Mouse (Mus musculus): ENCODE measurements at regions not wholly inside any gene's neighbourhood (a gene's known extent, or its start where the extent isn't known, plus 50 kb on each side); places are given as distances from the start of the nearest gene placed in this dataset.

DNA sequence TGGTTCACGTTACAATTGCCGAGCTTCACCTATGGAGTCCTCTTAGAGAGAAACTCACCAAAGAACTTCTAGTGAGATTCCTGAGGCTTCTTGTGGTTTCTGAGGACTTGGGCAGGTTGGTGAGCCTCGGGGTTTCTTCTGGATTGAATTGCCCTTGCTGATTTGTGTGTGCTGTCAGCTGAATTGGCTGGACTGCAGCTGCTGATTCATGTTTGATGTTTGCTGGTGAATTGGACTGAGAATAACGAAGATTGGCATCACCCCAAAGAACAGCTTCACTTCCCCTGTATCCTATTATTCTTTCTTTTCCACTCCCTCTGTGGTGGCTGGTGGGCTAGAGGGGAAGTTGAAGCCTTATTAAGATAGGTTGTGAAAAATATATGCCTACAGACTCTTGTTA lies 158.4 kb downstream of the Syk start:
- Histone ChIP-seq H3K36me3 (ENCODE audit: control insufficient read depth, insufficient read depth, low read length, poor library complexity, severe bottlenecking) (no peaks in the 10 kb centered on the region), H3K27ac (ENCODE audit: insufficient read depth, low read length) (no peak overlapping the region), H3K27me3 (ENCODE audit: control insufficient read depth, insufficient read depth, low read length, poor library complexity, severe bottlenecking) (no peaks in the 10 kb centered on the region), H3K4me3 (ENCODE audit: low read depth, low read length) (no peak overlapping the region), H3K4me1 (ENCODE audit: control insufficient read depth, insufficient read depth, low read length) (no peaks in the 10 kb centered on the region), H3K9ac (ENCODE audit: low read depth, poor library complexity, severe bottlenecking) (no peak overlapping the region), H3K9me3 (replicated peaks; ENCODE audit: control insufficient read depth, insufficient read depth, low read length, poor library complexity, severe bottlenecking) (no peaks in the 10 kb centered on the region)
- TF ChIP-seq EP300 (IDR thresholded peaks at IDR 0.05; ENCODE audit: insufficient read depth, low read depth, low read length) (no peak), CTCF (IDR thresholded peaks at IDR 0.05; ENCODE audit: low read depth, low read length) (no peak), POLR2A (IDR thresholded peaks at IDR 0.05; ENCODE audit: insufficient read depth, low read length) (no peak)

DNA sequence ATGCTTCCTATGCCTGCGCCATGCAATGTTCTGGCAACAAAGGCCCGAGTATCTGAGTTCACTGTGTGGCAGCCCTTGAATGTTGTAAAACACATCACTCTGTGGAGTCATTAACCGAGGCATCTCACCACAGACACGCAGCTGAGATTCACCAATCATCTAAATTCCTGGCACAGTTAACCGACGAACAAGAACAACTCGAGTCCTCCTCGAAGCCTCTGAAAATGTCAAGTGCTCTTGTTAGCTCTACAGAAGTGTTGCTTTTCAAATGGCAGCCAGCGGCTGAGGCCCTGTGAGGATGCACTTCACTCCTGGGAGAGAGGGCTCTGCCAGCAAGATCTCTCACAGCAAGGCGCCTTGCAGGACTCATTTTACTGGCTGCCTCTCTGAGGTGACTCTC lies 173.0 kb downstream of the Syk start:
- Histone ChIP-seq H3K27ac (ENCODE audit: insufficient read depth, low read length) (no peak overlapping the region), H3K4me1 (ENCODE audit: control insufficient read depth, insufficient read depth, low read length) (no peaks in the 10 kb centered on the region), H3K9ac (ENCODE audit: low read depth, poor library complexity, severe bottlenecking) (no peak overlapping the region), H3K36me3 (ENCODE audit: control insufficient read depth, insufficient read depth, low read length, poor library complexity, severe bottlenecking) (no peaks in the 10 kb centered on the region), H3K4me3 (ENCODE audit: low read depth, low read length) (no peak overlapping the region), H3K27me3 (ENCODE audit: control insufficient read depth, insufficient read depth, low read length, poor library complexity, severe bottlenecking) (no peaks in the 10 kb centered on the region), H3K9me3 (replicated peaks; ENCODE audit: control insufficient read depth, insufficient read depth, low read length, poor library complexity, severe bottlenecking) (no peaks in the 10 kb centered on the region)
- no peak for TF ChIP-seq CTCF (IDR thresholded peaks at IDR 0.05; ENCODE audit: low read depth, low read length)
- TF ChIP-seq EP300 (IDR thresholded peaks at IDR 0.05; ENCODE audit: insufficient read depth, low read depth, low read length), result no peak
- TF ChIP-seq POLR2A (IDR thresholded peaks at IDR 0.05; ENCODE audit: insufficient read depth, low read length), result no peak

DNA sequence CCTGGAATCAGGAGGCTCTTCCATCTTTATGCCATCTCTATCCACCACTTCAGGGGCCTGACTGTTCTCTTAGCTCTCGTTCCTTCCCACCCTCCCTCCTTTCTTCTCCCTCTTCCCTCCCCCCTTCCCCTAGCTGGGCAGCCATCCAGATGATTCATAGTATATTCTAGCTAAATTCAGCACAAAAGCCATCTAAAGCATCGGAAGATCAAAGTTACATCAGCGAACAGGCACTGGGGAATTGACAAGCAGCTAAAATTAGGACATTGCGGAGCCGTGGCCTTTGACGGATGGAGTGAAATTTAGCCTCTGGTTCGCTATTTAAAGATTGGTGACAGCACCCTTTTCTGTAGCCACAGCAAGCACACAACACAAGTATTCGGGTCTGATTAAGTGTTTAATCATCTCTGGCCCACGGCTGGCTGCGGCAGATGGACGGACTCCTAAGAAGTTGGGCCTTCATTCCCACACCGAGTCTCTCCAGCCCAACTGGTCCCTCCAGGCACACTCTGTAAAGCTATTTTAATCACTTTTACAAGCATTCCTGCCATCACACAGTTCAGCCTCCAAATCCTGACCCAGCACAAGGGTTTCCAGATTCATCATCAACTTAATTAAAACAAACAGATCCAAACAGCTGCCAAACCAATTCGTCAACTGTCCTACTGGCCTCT lies 163.8 kb downstream of the Auh start:
- no peak overlapping the region for H3K9ac ChIP-seq (ENCODE audit: low read depth, poor library complexity, severe bottlenecking)
- H3K9me3 ChIP-seq (replicated peaks; ENCODE audit: control insufficient read depth, insufficient read depth, low read length, poor library complexity, severe bottlenecking), result no peaks in the 10 kb centered on the region
- H3K27ac ChIP-seq (ENCODE audit: insufficient read depth, low read length), result no peak overlapping the region
- no peaks in the 10 kb centered on the region for H3K4me1 ChIP-seq (ENCODE audit: control insufficient read depth, insufficient read depth, low read length)
- TF ChIP-seq EP300 (IDR thresholded peaks at IDR 0.05; ENCODE audit: insufficient read depth, low read depth, low read length), result no peak
- no peak for TF ChIP-seq POLR2A (IDR thresholded peaks at IDR 0.05; ENCODE audit: insufficient read depth, low read length)
- no peak for TF ChIP-seq CTCF (IDR thresholded peaks at IDR 0.05; ENCODE audit: low read depth, low read length)
- H3K36me3 ChIP-seq (ENCODE audit: control insufficient read depth, insufficient read depth, low read length, poor library complexity, severe bottlenecking), result no peaks in the 10 kb centered on the region
- H3K4me3 ChIP-seq (ENCODE audit: low read depth, low read length), result no peak overlapping the region
- no peaks in the 10 kb centered on the region for H3K27me3 ChIP-seq (ENCODE audit: control insufficient read depth, insufficient read depth, low read length, poor library complexity, severe bottlenecking)

DNA sequence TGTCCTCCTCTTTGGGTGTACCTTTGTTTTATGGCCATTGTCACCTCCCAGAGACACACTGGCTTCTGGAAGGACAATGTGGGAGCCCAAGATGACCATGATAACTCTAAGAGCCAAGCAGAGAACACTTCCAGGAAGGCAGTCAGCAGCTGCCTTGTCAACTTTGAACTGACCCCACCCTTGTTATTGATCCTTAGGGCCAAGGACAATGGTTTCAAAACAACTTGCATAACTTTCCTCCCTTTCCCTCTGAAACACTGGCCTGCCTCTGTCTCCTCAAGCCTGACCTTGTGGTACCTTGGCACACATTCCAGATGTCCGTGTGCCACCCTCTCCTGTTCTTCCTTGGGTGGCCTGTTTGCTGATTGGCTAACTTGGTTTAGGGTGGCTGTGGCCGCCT lies 163.2 kb downstream of the Auh start:
- TF ChIP-seq POLR2A (IDR thresholded peaks at IDR 0.05; ENCODE audit: insufficient read depth, low read length) (no peak), CTCF (IDR thresholded peaks at IDR 0.05; ENCODE audit: low read depth, low read length) (no peak), EP300 (IDR thresholded peaks at IDR 0.05; ENCODE audit: insufficient read depth, low read depth, low read length) (no peak)
- no peaks in the 10 kb centered on the region for H3K27me3 ChIP-seq (ENCODE audit: control insufficient read depth, insufficient read depth, low read length, poor library complexity, severe bottlenecking)
- H3K27ac ChIP-seq (ENCODE audit: insufficient read depth, low read length), result no peak overlapping the region

DNA sequence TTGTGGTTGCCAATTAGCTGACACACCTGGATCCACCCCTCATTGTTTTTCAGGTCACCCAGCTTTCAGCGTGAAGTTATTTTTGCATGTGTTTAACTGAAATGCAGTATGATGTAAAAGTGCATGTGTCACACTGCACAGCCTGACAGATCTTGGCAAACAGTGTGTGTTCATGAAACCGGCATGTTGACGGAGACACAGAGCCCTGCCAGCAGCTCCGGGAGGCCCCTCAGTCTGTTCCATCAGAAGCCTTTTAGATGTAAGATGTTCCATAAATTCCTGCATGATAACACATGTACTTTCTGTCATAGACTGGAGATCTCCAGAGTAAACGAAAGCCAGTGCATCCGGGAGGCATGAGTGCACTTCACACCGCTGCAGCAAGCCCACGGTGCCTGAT lies 159.5 kb downstream of the Auh start:
- no peak overlapping the region for H3K27ac ChIP-seq (ENCODE audit: insufficient read depth, low read length)
- no peaks in the 10 kb centered on the region for H3K4me1 ChIP-seq (ENCODE audit: control insufficient read depth, insufficient read depth, low read length)
- no peaks in the 10 kb centered on the region for H3K27me3 ChIP-seq (ENCODE audit: control insufficient read depth, insufficient read depth, low read length, poor library complexity, severe bottlenecking)
- H3K36me3 ChIP-seq (ENCODE audit: control insufficient read depth, insufficient read depth, low read length, poor library complexity, severe bottlenecking), result no peaks in the 10 kb centered on the region
- H3K4me3 ChIP-seq (ENCODE audit: low read depth, low read length), result no peak overlapping the region
- H3K9me3 ChIP-seq (replicated peaks; ENCODE audit: control insufficient read depth, insufficient read depth, low read length, poor library complexity, severe bottlenecking), result no peaks in the 10 kb centered on the region
- TF ChIP-seq POLR2A (IDR thresholded peaks at IDR 0.05; ENCODE audit: insufficient read depth, low read length) (no peak), CTCF (IDR thresholded peaks at IDR 0.05; ENCODE audit: low read depth, low read length) (no peak), EP300 (IDR thresholded peaks at IDR 0.05; ENCODE audit: insufficient read depth, low read depth, low read length) (no peak)
- no peak overlapping the region for H3K9ac ChIP-seq (ENCODE audit: low read depth, poor library complexity, severe bottlenecking)

More for the DNA sequence above, 163.2 kb downstream of the Auh start:
- Histone ChIP-seq H3K4me3 (ENCODE audit: low read depth, low read length) (no peak overlapping the region), H3K9ac (ENCODE audit: low read depth, poor library complexity, severe bottlenecking) (no peak overlapping the region), H3K9me3 (replicated peaks; ENCODE audit: control insufficient read depth, insufficient read depth, low read length, poor library complexity, severe bottlenecking) (no peaks in the 10 kb centered on the region), H3K4me1 (ENCODE audit: control insufficient read depth, insufficient read depth, low read length) (no peaks in the 10 kb centered on the region), H3K36me3 (ENCODE audit: control insufficient read depth, insufficient read depth, low read length, poor library complexity, severe bottlenecking) (no peaks in the 10 kb centered on the region)

DNA sequence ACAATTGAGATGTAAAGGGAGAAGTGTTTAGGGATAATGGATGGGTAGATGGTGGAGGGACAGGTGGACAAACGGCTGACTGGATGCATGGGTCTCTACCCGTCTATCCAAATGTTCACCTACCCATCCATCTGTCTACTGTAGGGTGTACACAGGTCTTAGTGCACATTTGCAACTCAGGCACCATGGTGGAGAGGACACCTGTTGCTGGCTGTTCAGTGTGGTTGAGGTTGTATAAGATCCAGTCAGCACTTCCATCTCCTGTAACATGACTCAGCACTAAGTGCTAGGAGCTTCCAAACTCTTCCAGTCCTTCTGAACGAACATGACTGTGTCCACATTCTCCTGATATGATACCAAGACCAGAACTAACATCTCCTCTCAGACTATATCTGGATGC lies 158.0 kb downstream of the Auh start:
- Histone ChIP-seq H3K4me1 (ENCODE audit: control insufficient read depth, insufficient read depth, low read length) (no peaks in the 10 kb centered on the region), H3K36me3 (ENCODE audit: control insufficient read depth, insufficient read depth, low read length, poor library complexity, severe bottlenecking) (no peaks in the 10 kb centered on the region), H3K4me3 (ENCODE audit: low read depth, low read length) (no peak overlapping the region), H3K9me3 (replicated peaks; ENCODE audit: control insufficient read depth, insufficient read depth, low read length, poor library complexity, severe bottlenecking) (no peaks in the 10 kb centered on the region), H3K27me3 (ENCODE audit: control insufficient read depth, insufficient read depth, low read length, poor library complexity, severe bottlenecking) (no peaks in the 10 kb centered on the region), H3K27ac (ENCODE audit: insufficient read depth, low read length) (no peak overlapping the region), H3K9ac (ENCODE audit: low read depth, poor library complexity, severe bottlenecking) (no peak overlapping the region)
- no peak for TF ChIP-seq POLR2A (IDR thresholded peaks at IDR 0.05; ENCODE audit: insufficient read depth, low read length)
- no peak for TF ChIP-seq EP300 (IDR thresholded peaks at IDR 0.05; ENCODE audit: insufficient read depth, low read depth, low read length)
- no peak for TF ChIP-seq CTCF (IDR thresholded peaks at IDR 0.05; ENCODE audit: low read depth, low read length)
